Mouse (Mus musculus) cerebellum, adult 2 months (tissue): ENCODE measurements around the gene Tpgs1. TPM values are rescaled to one million over a fixed set of nuclear protein-coding genes. Genes with fewer than 3 reads are reported as not detected.

Source experiments
- DNase-seq, 2 experiments: peaks; one replicate each; pipeline ENCODE4 v3.0.0; 2021
- H3K27ac ChIP-seq: fragments of 200-500 bp; 2 replicates; pipeline ENCODE4 v1.5.1; 2012; ENCODE audit warnings: low read length, control low read depth, inconsistent platforms; ENCODE audit not compliant: insufficient read depth
- H3K27me3 ChIP-seq: fragments of 200-500 bp; 2 replicates; pipeline ENCODE4 v1.6.1; 2012; ENCODE audit warnings: inconsistent platforms, mild to moderate bottlenecking, low read length, moderate library complexity; ENCODE audit not compliant: control insufficient read depth, insufficient read depth
- H3K4me1 ChIP-seq: fragments of 200-500 bp; 2 replicates; pipeline ENCODE4 v1.6.1; 2011; ENCODE audit warnings: low read length; ENCODE audit not compliant: control insufficient read depth, insufficient read depth
- H3K4me3 ChIP-seq: fragments of 200-500 bp; replicated peaks from 2 replicates; pipeline ENCODE3; 2011; ENCODE audit warnings: mild to moderate bottlenecking, low read depth, low read length, control low read depth; ENCODE audit not compliant: insufficient read depth
- CTCF ChIP-seq: fragments of 200-500 bp; IDR thresholded peaks from 2 replicates; pipeline ENCODE4 v1.5.1; 2011; ENCODE audit warnings: low read depth, mild to moderate bottlenecking, control low read depth, low read length, moderate library complexity, borderline replicate concordance; ENCODE audit not compliant: insufficient read depth
- POLR2A ChIP-seq: fragments of 200-500 bp; IDR thresholded peaks from 2 replicates; pipeline ENCODE4 v1.6.1; 2011; ENCODE audit warnings: low read length, control low read depth, borderline replicate concordance; ENCODE audit not compliant: insufficient read depth
- WGBS: fragments of 180-500 bp; shearing (Covaris S2); methylation state at CpG from one replicate; pipeline ENCODE4 v1.1.7; 2018; 5-methylcytosine and 5-hydroxymethylcytosine counted together
- polyA plus RNA-seq: library from polyadenylated mRNA; depleted of rRNA; stranded (reverse); fragments of >200 nt; gene quantifications from 2 replicates; pipeline ENCODE4 v1.2.3, GENCODE M21; 2012

Gene Tpgs1
- polyA plus RNA-seq, 1 experiment: 95.4 TPM

DNA sequence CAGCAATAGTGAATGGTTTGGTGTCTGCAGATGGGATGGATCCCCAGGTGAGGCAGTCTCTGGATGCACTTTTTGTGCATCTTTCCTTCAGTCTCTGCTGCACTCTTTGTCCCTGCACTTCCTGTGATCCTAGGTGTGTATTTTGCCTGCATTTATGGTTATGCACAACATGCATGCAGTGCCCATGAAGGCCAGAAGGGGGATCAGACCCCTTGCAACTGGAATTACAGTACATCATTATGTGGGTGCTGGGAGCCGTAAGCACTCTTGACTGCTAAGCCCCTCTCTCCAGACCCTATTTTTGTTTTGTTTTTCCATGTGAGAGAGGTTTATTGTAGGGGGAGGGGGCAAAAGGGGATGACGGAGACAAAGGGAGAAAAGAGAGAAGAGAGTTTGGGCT, 8.9 kb upstream of the Tpgs1 start:
- H3K4me3 ChIP-seq: no peak overlapping the region
- WGBS: 78% methylated on average over 2 of the region's 2 CpGs
- H3K27me3 ChIP-seq: no peaks in the 10 kb centered on the region
- H3K27ac ChIP-seq: no peak overlapping the region
- TF ChIP-seq POLR2A (no peak), CTCF (0 out of 2 replicates have a peak, but pooled peaks have one; percentile 9)
- H3K4me1 ChIP-seq: no peaks in the 10 kb centered on the region
- DNase-seq: no peak

DNA sequence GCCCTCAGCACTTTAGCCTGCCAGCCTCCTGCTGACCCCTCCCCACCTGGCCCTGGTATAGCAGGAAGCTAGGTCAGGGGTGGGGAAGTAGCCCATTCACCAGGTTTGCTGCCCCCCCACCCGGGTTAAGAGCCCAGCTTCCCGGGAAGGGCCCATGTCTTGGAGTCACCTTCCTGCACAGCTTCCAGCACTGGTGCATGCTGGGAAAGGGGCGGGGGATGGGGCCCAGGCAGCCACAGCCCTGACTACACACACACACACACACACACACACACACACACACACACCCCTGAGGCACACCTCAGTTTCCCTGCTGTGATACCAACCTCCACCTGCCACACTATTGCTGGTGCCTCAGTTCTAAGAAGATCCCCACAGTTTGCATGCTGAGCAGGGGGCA, 7.3 kb upstream of the Tpgs1 start:
- Histone ChIP-seq H3K27ac (no peak overlapping the region), H3K4me3 (no peak overlapping the region), H3K27me3 (no peaks in the 10 kb centered on the region), H3K4me1 (no peaks in the 10 kb centered on the region)
- DNase-seq: no peak
- TF ChIP-seq CTCF: no peak
- no peak for TF ChIP-seq POLR2A
- WGBS: 38% methylated on average over 3 of the region's 3 CpGs

DNA sequence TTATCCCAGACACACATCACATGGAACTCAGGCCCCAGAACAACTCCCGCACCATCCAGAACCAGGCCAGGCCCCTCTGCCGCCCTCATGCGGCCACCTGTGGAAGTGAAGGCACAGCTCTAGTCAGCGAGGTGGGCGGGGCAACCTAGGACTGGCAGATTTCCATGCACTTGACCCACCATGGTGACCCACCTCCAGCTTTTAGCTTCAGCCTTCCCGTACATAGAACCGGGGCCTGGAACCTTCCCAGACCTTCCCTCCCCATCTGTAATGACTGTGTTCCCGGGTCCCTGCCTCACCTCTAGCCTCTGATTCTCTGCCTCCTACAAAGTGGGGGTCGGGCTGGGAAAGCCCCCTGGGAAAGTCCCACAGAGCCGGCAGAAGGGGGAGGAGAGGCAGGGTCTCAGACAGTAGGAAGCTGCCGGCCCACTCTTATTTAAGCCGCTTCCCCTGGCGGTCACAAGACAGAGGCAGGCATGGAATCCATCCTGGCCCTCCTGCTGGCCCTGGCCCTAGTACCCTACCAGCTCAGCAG, 5.0 kb upstream of the Tpgs1 start, which contains the start of gene Madcam1:
Gene Madcam1 (plus strand): TSS at position 429 of the 535 bp plus-strand sequence.
- no peaks in the 10 kb centered on the region for H3K27me3 ChIP-seq
- TF ChIP-seq CTCF: peak; percentile 88
- no peak for TF ChIP-seq POLR2A
- no peak within 1 kb of the TSS for H3K4me3 ChIP-seq
- DNase-seq: peak; percentile 58 to 74
- H3K4me1 ChIP-seq: peaks cover 4% of the 10 kb centered on the region; the same call in 1 of the 2 replicates
- 9% methylated on average over 13 of the region's 13 CpGs for WGBS
- no peak within 1 kb of the TSS for H3K27ac ChIP-seq

DNA sequence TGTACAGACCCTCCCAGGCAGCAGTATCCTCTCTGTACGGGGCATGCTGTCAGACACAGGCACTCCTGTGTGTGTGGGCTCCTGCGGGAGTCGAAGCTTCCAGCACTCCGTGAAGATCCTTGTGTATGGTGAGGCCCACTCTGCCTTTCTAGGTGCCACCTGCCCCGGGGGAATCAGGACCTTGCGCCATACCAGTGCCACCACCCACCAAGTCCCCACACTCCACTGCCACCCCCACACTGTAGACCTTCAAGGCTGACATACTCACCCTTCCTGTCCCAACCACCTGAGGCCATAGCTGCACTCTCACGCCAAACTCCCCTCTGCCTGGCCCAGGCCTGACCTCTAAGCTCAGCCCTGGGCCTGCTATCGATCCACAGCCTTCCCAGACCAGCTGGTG, 4.1 kb upstream of the Tpgs1 start:
- no peak for DNase-seq
- 83% methylated on average over 8 of the region's 8 CpGs for WGBS
- TF ChIP-seq CTCF (no peak), POLR2A (no peak)
- Histone ChIP-seq H3K4me1 (peaks cover 4% of the 10 kb centered on the region; the same call in 1 of the 2 replicates), H3K27me3 (no peaks in the 10 kb centered on the region), H3K4me3 (no peak overlapping the region), H3K27ac (no peak overlapping the region)

DNA sequence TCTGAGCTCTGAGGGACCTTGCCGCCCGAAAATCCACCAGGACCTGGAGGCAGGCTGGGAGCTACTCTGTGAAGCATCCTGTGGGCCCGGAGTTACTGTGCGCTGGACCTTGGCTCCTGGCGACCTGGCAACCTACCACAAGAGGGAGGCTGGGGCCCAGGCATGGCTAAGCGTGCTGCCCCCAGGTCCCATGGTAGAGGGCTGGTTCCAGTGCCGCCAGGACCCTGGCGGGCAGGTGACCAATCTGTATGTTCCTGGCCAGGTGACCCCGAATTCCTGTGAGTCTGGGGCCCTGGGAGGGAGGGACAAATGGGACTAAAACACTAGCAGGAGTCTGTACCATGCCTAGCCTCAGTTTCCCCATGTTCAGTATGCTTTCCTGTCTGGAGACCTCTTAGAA, 2.7 kb upstream of the Tpgs1 start:
- no peak overlapping the region for H3K27ac ChIP-seq
- no peak for DNase-seq
- H3K4me1 ChIP-seq: peaks cover 11% of the 10 kb centered on the region
- H3K27me3 ChIP-seq: no peaks in the 10 kb centered on the region
- 68% methylated on average over 9 of the region's 9 CpGs for WGBS
- no peak overlapping the region for H3K4me3 ChIP-seq
- TF ChIP-seq POLR2A: no peak
- no peak for TF ChIP-seq CTCF

DNA sequence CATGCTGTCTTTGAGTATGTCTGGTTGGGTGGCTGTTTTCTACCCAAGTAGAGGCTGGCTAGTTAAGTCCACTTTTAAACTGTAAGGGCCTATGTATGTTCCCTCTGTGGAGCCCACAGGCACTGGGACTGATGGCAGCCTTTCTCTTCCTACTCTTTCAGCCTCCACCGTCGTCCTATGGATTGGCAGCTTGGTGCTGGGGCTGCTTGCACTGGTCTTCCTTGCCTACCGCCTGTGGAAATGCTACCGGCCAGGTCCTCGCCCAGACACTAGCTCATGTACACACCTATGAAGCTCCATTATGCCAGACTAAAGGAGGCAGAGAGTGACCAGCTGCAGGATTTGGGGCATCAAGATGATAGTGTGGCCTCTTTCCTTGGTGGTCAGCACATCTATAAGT, 1.1 kb upstream of the Tpgs1 start:
- TF ChIP-seq CTCF (no peak), POLR2A (no peak)
- 82% methylated on average over 5 of the region's 5 CpGs for WGBS
- DNase-seq: no peak
- Histone ChIP-seq H3K4me3 (no peak overlapping the region), H3K4me1 (peaks cover 11% of the 10 kb centered on the region), H3K27ac (no peak overlapping the region), H3K27me3 (no peaks in the 10 kb centered on the region)

DNA sequence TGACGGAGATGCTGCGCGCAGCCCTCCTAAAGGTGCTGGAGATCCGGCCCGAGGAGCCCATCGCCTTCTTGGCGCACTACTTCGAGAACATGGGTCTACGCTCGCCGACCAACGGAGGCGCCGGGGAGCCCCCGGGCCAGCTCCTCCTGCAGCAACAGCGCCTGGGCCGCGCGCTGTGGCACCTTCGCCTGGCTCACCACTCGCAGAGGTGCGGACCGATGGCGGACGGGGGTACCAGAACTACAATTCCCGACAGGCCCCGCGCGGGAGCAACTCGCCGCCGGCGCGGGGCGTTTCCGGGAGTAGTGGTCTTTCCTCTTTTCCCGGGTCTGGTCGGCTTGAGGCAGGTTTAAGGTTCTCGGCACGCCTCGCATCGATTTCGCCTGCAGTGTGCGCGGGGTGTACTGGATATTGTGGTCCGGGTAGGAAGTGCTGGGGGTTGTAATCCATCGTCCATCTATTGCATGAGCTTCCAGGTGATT, 448 bp downstream of the Tpgs1 start:
- Histone ChIP-seq H3K4me1 (peaks cover 11% of the 10 kb centered on the region), H3K27ac (peak overlapping the region; percentile 94), H3K4me3 (peak overlapping the region; percentile 75), H3K27me3 (no peaks in the 10 kb centered on the region)
- WGBS: under 1% methylated on average over 47 of the region's 47 CpGs
- peak; percentile 80 to 85 for DNase-seq
- TF ChIP-seq CTCF (no peak), POLR2A (peak; percentile 15; the same call in 1 of the 2 replicates)

DNA sequence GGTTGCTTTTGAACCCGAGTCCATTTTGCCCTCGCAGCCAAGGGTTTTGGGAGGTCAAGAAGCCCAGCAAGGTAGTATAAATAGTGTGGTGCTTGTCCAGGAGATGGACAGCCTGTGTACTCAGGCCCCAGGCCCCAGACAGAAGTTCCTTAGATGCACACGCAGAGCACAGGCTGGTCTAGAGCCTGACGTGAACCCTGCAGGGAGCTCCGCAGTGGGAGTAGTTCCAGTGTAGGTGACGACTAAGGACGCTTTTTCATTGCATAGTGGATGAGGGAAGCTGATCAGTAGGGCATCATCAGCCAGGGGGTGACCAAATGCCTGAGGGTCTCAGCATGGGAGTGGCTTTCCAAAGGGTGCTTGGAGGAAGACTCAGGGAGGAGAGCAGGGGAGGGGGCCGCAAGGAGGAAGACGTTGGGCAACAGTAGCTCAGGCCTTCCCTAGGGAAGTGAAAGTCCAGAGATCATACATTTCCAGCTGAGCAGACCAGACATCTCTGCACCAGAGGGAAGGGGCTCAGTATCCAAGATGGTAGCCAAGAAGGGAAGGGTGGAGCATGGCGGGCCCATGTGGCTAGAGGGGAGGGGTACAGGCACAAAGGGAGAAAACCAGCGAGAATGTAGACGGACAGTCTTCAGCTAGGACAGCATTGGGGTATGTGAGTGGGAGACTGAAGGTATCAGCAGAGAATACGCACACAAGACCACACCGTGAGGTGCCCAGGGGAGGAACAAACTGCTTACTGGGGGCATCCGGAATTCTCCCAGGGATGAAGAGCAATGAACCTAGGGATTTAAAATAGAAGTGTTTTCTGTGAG, 1.1 kb downstream of the Tpgs1 start:
- TF ChIP-seq POLR2A (no peak), CTCF (no peak)
- no peaks in the 10 kb centered on the region for H3K27me3 ChIP-seq
- H3K4me3 ChIP-seq: peak overlapping the region; percentile 75
- peaks cover 11% of the 10 kb centered on the region for H3K4me1 ChIP-seq
- WGBS: 33% methylated on average over 15 of the region's 15 CpGs
- peak in 1 of 2 experiments; percentile 34 for DNase-seq
- peak overlapping the region; percentile 94 for H3K27ac ChIP-seq
